Mouse (Mus musculus) right cerebral cortex, adult 2 months (tissue): ENCODE measurements around the gene Cdk14.

Experiments
- DNase-seq, 2 experiments: peaks; one replicate each; pipeline ENCODE4 v3.0.0; 2021 to 2022; ENCODE audit warnings: low spot score in 2 of 2

The Cdk14 gene

GRCm38 (mm10) chr5:5071526-5071925 lies 348.6 kb downstream of the Cdk14 start:
- no peak for DNase-seq

- no peak for DNase-seq
Observed at GRCm38 (mm10) chr5:5064686-5065085, 355.4 kb downstream of the Cdk14 start.

- no peak for DNase-seq
Observed at GRCm38 (mm10) chr5:5056102-5056883, 363.8 kb downstream of the Cdk14 start.

- DNase-seq, result no peak
Observed at GRCm38 (mm10) chr5:5055494-5055893, 364.6 kb downstream of the Cdk14 start.

- no peak for DNase-seq
Observed at GRCm38 (mm10) chr5:5054270-5054669, 365.8 kb downstream of the Cdk14 start.

GRCm38 (mm10) chr5:5044326-5044725 lies 375.8 kb downstream of the Cdk14 start:
- no peak for DNase-seq

- no peak for DNase-seq
Observed at GRCm38 (mm10) chr5:5042735-5043134, 377.4 kb downstream of the Cdk14 start.

- no peak for DNase-seq
Observed at GRCm38 (mm10) chr5:5041480-5041879, 378.6 kb downstream of the Cdk14 start.

- no peak for DNase-seq
Observed at GRCm38 (mm10) chr5:5039700-5040284, 380.3 kb downstream of the Cdk14 start.

GRCm38 (mm10) chr5:5033445-5033844 lies 386.7 kb downstream of the Cdk14 start:
- DNase-seq, result no peak

- DNase-seq, result no peak
Observed at GRCm38 (mm10) chr5:5032847-5033246, 387.3 kb downstream of the Cdk14 start.

GRCm38 (mm10) chr5:5032446-5032845 lies 387.7 kb downstream of the Cdk14 start:
- no peak for DNase-seq

- no peak for DNase-seq
Observed at GRCm38 (mm10) chr5:5030431-5030830, 389.7 kb downstream of the Cdk14 start.

GRCm38 (mm10) chr5:5018959-5019358 lies 401.2 kb downstream of the Cdk14 start:
- no peak for DNase-seq

- DNase-seq, result no peak
Observed at GRCm38 (mm10) chr5:5018242-5018641, 401.9 kb downstream of the Cdk14 start.

- DNase-seq, result no peak
Observed at GRCm38 (mm10) chr5:5013783-5014182, 406.3 kb downstream of the Cdk14 start.

- DNase-seq, result peak in 1 of 2 experiments; percentile 26
Observed at GRCm38 (mm10) chr5:5012521-5013346, 407.4 kb downstream of the Cdk14 start.

- DNase-seq, result no peak
Observed at GRCm38 (mm10) chr5:5008153-5008745, 411.9 kb downstream of the Cdk14 start.

- DNase-seq, result no peak
Observed at GRCm38 (mm10) chr5:5007489-5008152, 412.5 kb downstream of the Cdk14 start.

GRCm38 (mm10) chr5:5005633-5006032 lies 414.5 kb downstream of the Cdk14 start:
- DNase-seq, result no peak

GRCm38 (mm10) chr5:5004740-5005139 lies 415.4 kb downstream of the Cdk14 start:
- no peak for DNase-seq

GRCm38 (mm10) chr5:4993192-4993601 lies 426.9 kb downstream of the Cdk14 start:
- peak; percentile 95 to 98 for DNase-seq
